Mouse (Mus musculus) ES-E14 (cell line): ENCODE data around the gene Ttll5.

Experiments
- CHD2 ChIP-seq: IDR thresholded peaks from 2 replicates; pipeline ENCODE4 v1.6.1; 2014; ENCODE audit warnings: mild to moderate bottlenecking, low read depth, low read length, inconsistent platforms
- HCFC1 ChIP-seq: IDR thresholded peaks from 2 replicates; pipeline ENCODE4 v1.6.1; 2012; ENCODE audit warnings: low read length, inconsistent platforms, borderline replicate concordance; ENCODE audit not compliant: insufficient read depth
- ZNF384 ChIP-seq: IDR thresholded peaks from 2 replicates; pipeline ENCODE4 v1.6.1; 2012; ENCODE audit warnings: low read depth, low read length, inconsistent platforms

GRCm38 (mm10) chr12:85930713-85931112 is 106.3 kb downstream of the Ttll5 start:
- TF ChIP-seq CHD2 (no peak), ZNF384 (no peak), HCFC1 (no peak)
